Mouse (Mus musculus): ENCODE results near the gene Il6st. TPM values are rescaled to one million over a fixed set of nuclear protein-coding genes. Genes with fewer than 3 reads are reported as not detected.

Il6st gene
- total and polyA plus RNA-seq, 2 experiments from 2014 or later, result 20.5 to 36.1 TPM

- Histone ChIP-seq H3K27me3 (ENCODE audit: insufficient read depth, low read length) (no peaks in the 10 kb centered on the region), H3K9ac (replicated peaks; ENCODE audit: low read length, poor library complexity, severe bottlenecking) (no peak overlapping the region), H3K4me3 (ENCODE audit: low read depth, low read length) (no peak overlapping the region), H3K4me1 (ENCODE audit: insufficient read depth, low read length) (peaks cover 8% of the 10 kb centered on the region; the same call in 1 of the 2 replicates), H3K36me3 (ENCODE audit: insufficient read depth, low read length) (no peaks in the 10 kb centered on the region), H3K9me3 (ENCODE audit: low read length) (no peaks in the 10 kb centered on the region), H3K27ac (ENCODE audit: low read depth, low read length) (no peak overlapping the region), H3K4me2 (ENCODE audit: low read depth, low read length, poor library complexity, severe bottlenecking) (peak overlapping the region; percentile 28)
- WGBS, result 13% methylated on average over 9 of the region's 9 CpGs
- no peak for TF ChIP-seq CTCF (IDR thresholded peaks at IDR 0.05)
- DNase-seq (ENCODE audit: low spot score) (peak; percentile 37), ATAC-seq (ENCODE audit: low FRiP score) (no peak)
Observed at GRCm38 (mm10) chr13:112439917-112440361, 23.9 kb upstream of the Il6st start.

GRCm38 (mm10) chr13:112440668-112441067 lies 23.2 kb upstream of the Il6st start:
- Histone ChIP-seq H3K9ac (replicated peaks; ENCODE audit: low read length, poor library complexity, severe bottlenecking) (no peak overlapping the region), H3K9me3 (ENCODE audit: low read length) (no peaks in the 10 kb centered on the region), H3K4me3 (ENCODE audit: low read depth, low read length) (no peak overlapping the region), H3K36me3 (ENCODE audit: insufficient read depth, low read length) (no peaks in the 10 kb centered on the region), H3K27ac (ENCODE audit: low read depth, low read length) (no peak overlapping the region), H3K4me1 (ENCODE audit: insufficient read depth, low read length) (peaks cover 8% of the 10 kb centered on the region; the same call in 1 of the 2 replicates), H3K4me2 (ENCODE audit: low read depth, low read length, poor library complexity, severe bottlenecking) (no peak overlapping the region), H3K27me3 (ENCODE audit: insufficient read depth, low read length) (no peaks in the 10 kb centered on the region)
- 57% methylated on average over 8 of the region's 8 CpGs for WGBS
- TF ChIP-seq CTCF (IDR thresholded peaks at IDR 0.05), result no peak
- ATAC-seq (ENCODE audit: low FRiP score), result no peak
- DNase-seq (ENCODE audit: low spot score), result no peak

- WGBS, result 88% methylated on average over 7 of the region's 7 CpGs
- no peak for TF ChIP-seq CTCF (IDR thresholded peaks at IDR 0.05)
- no peak for ATAC-seq (ENCODE audit: low FRiP score)
- Histone ChIP-seq H3K4me2 (ENCODE audit: low read depth, low read length, poor library complexity, severe bottlenecking) (no peak overlapping the region), H3K27me3 (ENCODE audit: insufficient read depth, low read length) (no peaks in the 10 kb centered on the region), H3K9me3 (ENCODE audit: low read length) (no peaks in the 10 kb centered on the region), H3K4me3 (ENCODE audit: low read depth, low read length) (no peak overlapping the region), H3K9ac (replicated peaks; ENCODE audit: low read length, poor library complexity, severe bottlenecking) (no peak overlapping the region), H3K36me3 (ENCODE audit: insufficient read depth, low read length) (no peaks in the 10 kb centered on the region), H3K4me1 (ENCODE audit: insufficient read depth, low read length) (peaks cover 8% of the 10 kb centered on the region; the same call in 1 of the 2 replicates), H3K27ac (ENCODE audit: low read depth, low read length) (no peak overlapping the region)
- no peak for DNase-seq (ENCODE audit: low spot score)
Observed at GRCm38 (mm10) chr13:112442867-112443529, 20.9 kb upstream of the Il6st start.

GRCm38 (mm10) chr13:112447108-112447665 lies 16.7 kb upstream of the Il6st start:
- no peaks in the 10 kb centered on the region for H3K4me1 ChIP-seq (ENCODE audit: insufficient read depth, low read length)
- no peaks in the 10 kb centered on the region for H3K36me3 ChIP-seq (ENCODE audit: insufficient read depth, low read length)
- no peak for TF ChIP-seq CTCF (IDR thresholded peaks at IDR 0.05)
- no peaks in the 10 kb centered on the region for H3K9me3 ChIP-seq (ENCODE audit: low read length)
- H3K27ac ChIP-seq (ENCODE audit: low read depth, low read length), result no peak overlapping the region
- ATAC-seq (ENCODE audit: low FRiP score) (no peak), DNase-seq (ENCODE audit: low spot score) (no peak)
- WGBS, result 80% methylated on average over 8 of the region's 8 CpGs
- H3K4me3 ChIP-seq (ENCODE audit: low read depth, low read length), result no peak overlapping the region
- H3K9ac ChIP-seq (replicated peaks; ENCODE audit: low read length, poor library complexity, severe bottlenecking), result no peak overlapping the region
- no peak overlapping the region for H3K4me2 ChIP-seq (ENCODE audit: low read depth, low read length, poor library complexity, severe bottlenecking)
- no peaks in the 10 kb centered on the region for H3K27me3 ChIP-seq (ENCODE audit: insufficient read depth, low read length)

GRCm38 (mm10) chr13:112450210-112450609 lies 13.7 kb upstream of the Il6st start:
- Histone ChIP-seq H3K4me1 (ENCODE audit: insufficient read depth, low read length) (no peaks in the 10 kb centered on the region), H3K9me3 (ENCODE audit: low read length) (no peaks in the 10 kb centered on the region), H3K4me3 (ENCODE audit: low read depth, low read length) (no peak overlapping the region), H3K27me3 (ENCODE audit: insufficient read depth, low read length) (no peaks in the 10 kb centered on the region), H3K9ac (replicated peaks; ENCODE audit: low read length, poor library complexity, severe bottlenecking) (no peak overlapping the region), H3K36me3 (ENCODE audit: insufficient read depth, low read length) (no peaks in the 10 kb centered on the region), H3K4me2 (ENCODE audit: low read depth, low read length, poor library complexity, severe bottlenecking) (no peak overlapping the region), H3K27ac (ENCODE audit: low read depth, low read length) (no peak overlapping the region)
- no peak for TF ChIP-seq CTCF (IDR thresholded peaks at IDR 0.05)
- ATAC-seq (ENCODE audit: low FRiP score) (no peak), DNase-seq (ENCODE audit: low spot score) (no peak)
- WGBS, result 82% methylated on average over 3 of the region's 3 CpGs

- no peaks in the 10 kb centered on the region for H3K4me1 ChIP-seq (ENCODE audit: insufficient read depth, low read length)
- WGBS, result 85% methylated on average over 6 of the region's 6 CpGs
- TF ChIP-seq CTCF (IDR thresholded peaks at IDR 0.05), result no peak
- H3K9me3 ChIP-seq (ENCODE audit: low read length), result no peaks in the 10 kb centered on the region
- no peaks in the 10 kb centered on the region for H3K36me3 ChIP-seq (ENCODE audit: insufficient read depth, low read length)
- no peaks in the 10 kb centered on the region for H3K27me3 ChIP-seq (ENCODE audit: insufficient read depth, low read length)
- no peak overlapping the region for H3K4me2 ChIP-seq (ENCODE audit: low read depth, low read length, poor library complexity, severe bottlenecking)
- H3K4me3 ChIP-seq (ENCODE audit: low read depth, low read length), result no peak overlapping the region
- DNase-seq (ENCODE audit: low spot score), result no peak
- no peak overlapping the region for H3K27ac ChIP-seq (ENCODE audit: low read depth, low read length)
- H3K9ac ChIP-seq (replicated peaks; ENCODE audit: low read length, poor library complexity, severe bottlenecking), result no peak overlapping the region
- ATAC-seq (ENCODE audit: low FRiP score), result no peak
Observed at GRCm38 (mm10) chr13:112457366-112457765, 6.5 kb upstream of the Il6st start.

Measured in midbrain, postnatal 0 days (tissue).